Mouse (Mus musculus): ENCODE results near the gene Lrig1. TPM values are rescaled to one million over a fixed set of nuclear protein-coding genes. Genes with fewer than 3 reads are reported as not detected.

Gene Lrig1
- polyA plus RNA-seq, 1 experiment from 2014 or later, result 9.7 TPM

DNA sequence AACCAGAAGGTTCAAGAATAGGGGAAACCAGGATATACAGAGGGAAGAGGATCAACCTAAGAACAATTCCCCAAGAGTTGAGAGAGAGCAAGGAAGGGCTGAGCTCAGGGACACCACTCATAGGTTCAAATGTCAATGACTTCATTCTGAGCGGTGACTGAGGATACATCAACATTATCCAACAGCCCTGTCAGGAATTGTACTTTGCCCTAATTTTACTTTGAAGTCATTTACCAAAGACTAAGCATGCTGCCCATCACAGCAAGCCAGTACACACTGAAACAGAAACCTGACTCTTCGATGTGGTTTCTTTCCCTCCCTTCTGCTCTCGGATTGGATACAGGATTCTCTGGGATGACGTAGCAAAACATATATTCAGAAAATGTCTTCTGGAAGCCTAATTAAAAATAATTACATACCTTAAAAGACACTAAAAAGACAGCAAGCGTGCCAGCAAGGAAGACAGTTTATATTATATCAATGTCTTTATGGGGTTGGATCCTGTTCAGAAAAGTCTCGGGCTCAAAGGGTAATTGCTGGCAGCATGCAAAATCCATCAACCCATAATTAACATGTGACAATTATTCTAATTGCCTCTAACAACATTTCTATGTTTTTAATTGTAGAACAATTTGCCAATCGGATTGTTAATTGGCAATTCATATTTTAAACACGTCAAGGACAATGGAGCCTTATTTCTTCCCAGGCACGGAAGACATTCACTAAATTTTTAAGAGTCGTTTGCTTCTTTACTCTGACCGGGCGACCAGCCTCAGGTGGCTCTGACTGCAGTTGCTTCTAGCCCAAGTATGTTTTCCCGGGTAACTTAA lies 15.1 kb upstream of the Lrig1 start:
- WGBS, result 73% methylated on average over 13 of the region's 13 CpGs
- Histone ChIP-seq H3K9me3 (no peaks in the 10 kb centered on the region), H3K27me3 (ENCODE audit: insufficient read depth, poor library complexity, severe bottlenecking) (no peaks in the 10 kb centered on the region), H3K27ac (no peak overlapping the region), H3K36me3 (no peaks in the 10 kb centered on the region), H3K4me3 (no peak overlapping the region), H3K4me1 (no peaks in the 10 kb centered on the region)
- no peak for DNase-seq (ENCODE audit: low spot score)

DNA sequence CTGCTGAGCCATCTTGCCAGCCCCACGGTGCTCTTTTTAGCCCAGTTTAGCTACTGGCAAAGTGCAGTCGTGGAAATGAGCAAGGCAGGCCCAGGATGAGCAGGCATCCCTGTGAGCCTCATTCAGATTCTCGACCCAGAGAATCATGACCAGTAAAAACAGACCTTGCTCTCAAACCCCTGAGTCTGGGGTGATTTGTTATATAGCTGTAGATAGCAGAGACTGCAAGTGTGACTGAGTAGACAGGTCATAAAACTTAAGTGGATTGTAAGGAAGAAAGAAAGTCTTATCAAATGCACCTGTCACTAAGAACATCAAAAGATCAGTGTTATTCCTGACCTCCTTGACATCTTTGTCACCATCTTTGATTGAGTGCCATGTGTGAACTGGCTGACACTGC lies 9.9 kb upstream of the Lrig1 start:
- 0 out of 2 replicates have a peak, but pooled peaks cover 4% of the 10 kb centered on the region for H3K27me3 ChIP-seq (ENCODE audit: insufficient read depth, poor library complexity, severe bottlenecking)
- no peak for DNase-seq (ENCODE audit: low spot score)
- no peaks in the 10 kb centered on the region for H3K9me3 ChIP-seq
- no peaks in the 10 kb centered on the region for H3K36me3 ChIP-seq
- no peaks in the 10 kb centered on the region for H3K4me1 ChIP-seq
- no peak overlapping the region for H3K27ac ChIP-seq
- 48% methylated on average over 3 of the region's 3 CpGs for whole genome bisulfite sequencing
- no peak overlapping the region for H3K4me3 ChIP-seq

- no peaks in the 10 kb centered on the region for H3K4me1 ChIP-seq
- no peak overlapping the region for H3K27ac ChIP-seq
- no peak for DNase-seq (ENCODE audit: low spot score)
- H3K36me3 ChIP-seq, result no peaks in the 10 kb centered on the region
- 0 out of 2 replicates have a peak, but pooled peaks cover 4% of the 10 kb centered on the region for H3K27me3 ChIP-seq (ENCODE audit: insufficient read depth, poor library complexity, severe bottlenecking)
- no peak overlapping the region for H3K4me3 ChIP-seq
- WGBS, result 90% methylated on average over 1 of the region's 1 CpGs
- no peaks in the 10 kb centered on the region for H3K9me3 ChIP-seq
These were observed 9.2 kb upstream of the Lrig1 start for GRCm38 (mm10) chr6:94709150-94709549.

DNA sequence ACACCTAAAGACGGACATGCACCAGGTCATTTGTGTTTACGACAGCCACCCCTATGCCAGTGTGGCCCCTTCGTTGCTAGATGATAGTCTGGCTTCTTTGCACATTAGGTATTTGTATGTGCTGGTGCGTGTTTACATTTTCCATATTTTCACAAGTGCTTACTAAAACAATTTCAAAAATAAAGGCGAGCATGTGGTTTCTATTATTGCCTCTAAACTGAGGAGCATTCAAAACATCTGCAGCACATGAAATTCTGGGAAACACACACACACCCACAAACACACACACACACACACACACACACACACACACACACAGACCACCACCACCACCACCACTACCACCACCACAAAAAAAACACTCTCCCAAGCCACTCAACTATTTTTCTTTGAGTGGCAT lies 7.3 kb upstream of the Lrig1 start:
- peaks cover 11% of the 10 kb centered on the region for H3K27me3 ChIP-seq (ENCODE audit: insufficient read depth, poor library complexity, severe bottlenecking)
- 86% methylated on average over 5 of the region's 5 CpGs for WGBS
- DNase-seq (ENCODE audit: low spot score), result no peak
- no peaks in the 10 kb centered on the region for H3K4me1 ChIP-seq
- no peaks in the 10 kb centered on the region for H3K36me3 ChIP-seq
- no peaks in the 10 kb centered on the region for H3K9me3 ChIP-seq
- no peak overlapping the region for H3K27ac ChIP-seq
- no peak overlapping the region for H3K4me3 ChIP-seq

- Histone ChIP-seq H3K27ac (no peak overlapping the region), H3K4me1 (peaks cover 7% of the 10 kb centered on the region; the same call in 1 of the 2 replicates), H3K36me3 (no peaks in the 10 kb centered on the region), H3K9me3 (no peaks in the 10 kb centered on the region), H3K4me3 (no peak overlapping the region), H3K27me3 (ENCODE audit: insufficient read depth, poor library complexity, severe bottlenecking) (peaks cover 19% of the 10 kb centered on the region)
- WGBS, result 61% methylated on average over 1 of the region's 1 CpGs
- DNase-seq (ENCODE audit: low spot score), result no peak
These were observed 6.0 kb upstream of the Lrig1 start for GRCm38 (mm10) chr6:94705931-94706330.

- no peaks in the 10 kb centered on the region for H3K36me3 ChIP-seq
- no peak overlapping the region for H3K27ac ChIP-seq
- peaks cover 19% of the 10 kb centered on the region for H3K4me1 ChIP-seq
- no peak for DNase-seq (ENCODE audit: low spot score)
- no peaks in the 10 kb centered on the region for H3K9me3 ChIP-seq
- WGBS, result 86% methylated on average over 6 of the region's 6 CpGs
- peaks cover 16% of the 10 kb centered on the region for H3K27me3 ChIP-seq (ENCODE audit: insufficient read depth, poor library complexity, severe bottlenecking)
- H3K4me3 ChIP-seq, result no peak overlapping the region
These were observed 3.0 kb upstream of the Lrig1 start for GRCm38 (mm10) chr6:94702993-94703392.

GRCm38 (mm10) chr6:94701071-94701470 lies 1.1 kb upstream of the Lrig1 start:
- Histone ChIP-seq H3K27ac (peak overlapping the region; percentile 94), H3K9me3 (no peaks in the 10 kb centered on the region), H3K4me3 (peak overlapping the region; percentile 94), H3K4me1 (peaks cover 33% of the 10 kb centered on the region), H3K27me3 (ENCODE audit: insufficient read depth, poor library complexity, severe bottlenecking) (peaks cover 16% of the 10 kb centered on the region), H3K36me3 (no peaks in the 10 kb centered on the region)
- DNase-seq (ENCODE audit: low spot score), result no peak
- WGBS, result 4% methylated on average over 18 of the region's 18 CpGs

GRCm38 (mm10) chr6:94700612-94701011 lies 654 bp upstream of the Lrig1 start:
- under 1% methylated on average over 8 of the region's 8 CpGs for WGBS
- peaks cover 38% of the 10 kb centered on the region for H3K4me1 ChIP-seq
- peak overlapping the region; percentile 94 for H3K4me3 ChIP-seq
- H3K27ac ChIP-seq, result peak overlapping the region; percentile 94
- H3K36me3 ChIP-seq, result no peaks in the 10 kb centered on the region
- H3K9me3 ChIP-seq, result no peaks in the 10 kb centered on the region
- DNase-seq (ENCODE audit: low spot score), result peak; percentile 80
- peaks cover 16% of the 10 kb centered on the region for H3K27me3 ChIP-seq (ENCODE audit: insufficient read depth, poor library complexity, severe bottlenecking)

GRCm38 (mm10) chr6:94699173-94699987 lies 578 bp downstream of the Lrig1 start:
- Histone ChIP-seq H3K27me3 (ENCODE audit: insufficient read depth, poor library complexity, severe bottlenecking) (peaks cover 16% of the 10 kb centered on the region), H3K9me3 (no peaks in the 10 kb centered on the region), H3K36me3 (no peaks in the 10 kb centered on the region), H3K4me3 (peak overlapping the region; percentile 94), H3K27ac (peak overlapping the region; percentile 94), H3K4me1 (peaks cover 50% of the 10 kb centered on the region)
- WGBS, result under 1% methylated on average over 94 of the region's 95 CpGs
- DNase-seq (ENCODE audit: low spot score), result peak; percentile 83

DNA sequence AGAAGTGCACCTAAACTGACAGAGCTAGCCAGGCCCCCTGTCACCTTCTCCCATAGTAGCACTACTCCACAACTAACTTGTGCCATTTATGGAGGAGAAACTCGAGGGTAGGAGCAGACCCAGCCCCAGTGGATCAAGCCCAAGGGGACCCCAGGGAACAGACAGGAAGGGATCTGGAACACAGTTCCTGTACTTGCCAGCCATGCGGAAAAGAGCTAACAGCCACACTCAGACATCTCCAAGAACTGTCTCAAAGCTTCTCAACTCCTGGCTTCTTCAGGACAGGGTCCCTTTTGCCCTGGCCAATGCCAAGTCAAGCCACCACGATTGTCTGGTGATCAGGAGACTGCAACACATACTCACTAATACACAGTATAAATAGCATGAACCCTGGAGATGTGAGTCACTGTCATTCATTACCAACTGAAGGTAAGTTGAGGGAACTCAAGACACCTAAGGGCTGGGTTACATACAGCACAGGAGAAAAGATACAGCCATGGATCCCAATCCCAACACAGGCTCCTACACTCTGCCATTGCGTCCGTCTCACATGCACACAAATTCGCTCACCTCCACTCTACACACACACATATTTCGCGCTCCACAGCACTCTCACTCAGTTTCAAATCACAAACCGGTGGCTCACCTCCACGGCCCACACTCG lies 1.3 kb downstream of the Lrig1 start:
- Histone ChIP-seq H3K9me3 (no peaks in the 10 kb centered on the region), H3K4me3 (peak overlapping the region; percentile 94), H3K36me3 (no peaks in the 10 kb centered on the region), H3K27ac (peak overlapping the region; percentile 94), H3K27me3 (ENCODE audit: insufficient read depth, poor library complexity, severe bottlenecking) (peaks cover 16% of the 10 kb centered on the region), H3K4me1 (peaks cover 52% of the 10 kb centered on the region)
- DNase-seq (ENCODE audit: low spot score), result no peak
- 5% methylated on average over 11 of the region's 11 CpGs for WGBS

DNA sequence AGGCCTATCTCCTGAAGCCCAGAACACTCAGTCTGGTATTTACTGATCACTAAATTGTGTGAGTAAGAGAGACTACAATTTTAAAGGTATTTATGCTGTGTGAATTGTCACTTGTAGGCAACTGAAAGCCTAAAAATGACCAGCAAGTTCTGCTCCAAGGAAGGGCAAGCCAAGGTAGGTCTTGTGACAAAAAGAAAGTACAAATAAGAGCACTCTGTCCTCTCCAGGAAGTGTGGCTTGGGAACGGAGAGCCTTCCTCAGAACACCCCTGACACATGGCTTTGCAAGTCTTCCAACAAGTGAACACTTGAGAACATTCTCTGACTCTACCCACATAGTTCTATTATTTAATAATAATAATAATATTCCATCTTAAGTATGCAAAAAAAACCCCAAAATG lies 2.5 kb downstream of the Lrig1 start:
- Histone ChIP-seq H3K27me3 (ENCODE audit: insufficient read depth, poor library complexity, severe bottlenecking) (peaks cover 9% of the 10 kb centered on the region), H3K4me3 (peak overlapping the region; percentile 27; the same call in 1 of the 2 replicates), H3K27ac (no peak overlapping the region), H3K9me3 (no peaks in the 10 kb centered on the region), H3K36me3 (no peaks in the 10 kb centered on the region), H3K4me1 (peaks cover 63% of the 10 kb centered on the region)
- 64% methylated on average over 1 of the region's 1 CpGs for WGBS
- no peak for DNase-seq (ENCODE audit: low spot score)

GRCm38 (mm10) chr6:94696182-94697080 lies 3.5 kb downstream of the Lrig1 start:
- H3K4me3 ChIP-seq, result peak overlapping the region; percentile 27; the same call in 1 of the 2 replicates
- no peak for DNase-seq (ENCODE audit: low spot score)
- H3K4me1 ChIP-seq, result peaks cover 69% of the 10 kb centered on the region
- H3K36me3 ChIP-seq, result no peaks in the 10 kb centered on the region
- WGBS, result 67% methylated on average over 10 of the region's 10 CpGs
- H3K9me3 ChIP-seq, result no peaks in the 10 kb centered on the region
- H3K27me3 ChIP-seq (ENCODE audit: insufficient read depth, poor library complexity, severe bottlenecking), result no peaks in the 10 kb centered on the region
- H3K27ac ChIP-seq, result no peak overlapping the region

All from heart, embryonic 10.5 days (tissue).